Mouse (Mus musculus) embryonic facial prominence, embryonic 14.5 days (tissue): Measurements from ENCODE around the gene Pex5l. TPM values are rescaled to one million over a fixed set of nuclear protein-coding genes. Genes with fewer than 3 reads are reported as not detected.

Experiments used
- ATAC-seq: fragments of 200-750 bp; cut with Nextera tagmentation; 2 replicates; pipeline ENCODE4 v1.8.0; 2017; ENCODE audit warnings: low read depth, moderate number of reproducible peaks, moderate TSS enrichment
- DNase-seq: peaks from one replicate; pipeline ENCODE4 v3.0.0-alpha.2; 2015; ENCODE audit warnings: low spot score
- H3K27ac ChIP-seq: fragments of 300-500 bp; sonication (generic); replicated peaks from 2 replicates; pipeline ENCODE4 v1.5.1; 2014; ENCODE audit warnings: low read depth, mild to moderate bottlenecking, low read length, moderate library complexity
- H3K27me3 ChIP-seq: fragments of 300-500 bp; sonication (generic); replicated peaks from 2 replicates; pipeline ENCODE4 v1.6.1; 2014; ENCODE audit warnings: low read length; ENCODE audit not compliant: control insufficient read depth, insufficient read depth
- H3K36me3 ChIP-seq: fragments of 300-500 bp; sonication (generic); 2 replicates; pipeline ENCODE4 v1.6.1; 2014; ENCODE audit warnings: low read length, mixed read lengths; ENCODE audit not compliant: control insufficient read depth, insufficient read depth
- H3K4me1 ChIP-seq: fragments of 300-500 bp; sonication (generic); 2 replicates; pipeline ENCODE4 v1.6.1; 2014; ENCODE audit warnings: antibody characterized with exemption, low read length; ENCODE audit not compliant: control insufficient read depth, insufficient read depth
- H3K4me2 ChIP-seq: fragments of 300-500 bp; sonication (generic); 2 replicates; pipeline ENCODE4 v1.6.1; 2014; ENCODE audit warnings: low read depth, mild to moderate bottlenecking, low read length, moderate library complexity, mixed read lengths
- H3K4me3 ChIP-seq: fragments of 300-500 bp; sonication (generic); 2 replicates; pipeline ENCODE4 v1.5.1; 2014; ENCODE audit warnings: low read depth, mild to moderate bottlenecking, low read length
- H3K9ac ChIP-seq: fragments of 300-500 bp; sonication (generic); 2 replicates; pipeline ENCODE4 v1.6.1; 2014; ENCODE audit warnings: low read depth, mild to moderate bottlenecking, low read length, moderate library complexity, mixed read lengths
- H3K9me3 ChIP-seq: fragments of 300-500 bp; sonication (generic); 2 replicates; pipeline ENCODE4 v1.6.1; 2016; ENCODE audit warnings: low read length; ENCODE audit not compliant: control insufficient read depth
- WGBS: fragments of 180-500 bp; shearing (Covaris S2); extraction: QIAGEN DNeasy Blood & Tissue Kit; methylation state at CpG from one replicate; pipeline ENCODE4 v1.1.7; 2014; 5-methylcytosine and 5-hydroxymethylcytosine counted together
- polyA plus RNA-seq: library from polyadenylated mRNA; unstranded; fragments of >200 nt; fragmentation: Nextera tagmentation; extraction: Ambion mirVana; gene quantifications from 2 replicates; pipeline ENCODE4 v1.2.1, GENCODE M21; 2014

Pex5l gene
- polyA plus RNA-seq, 1 experiment from 2014 or later: 1.6 TPM

DNA sequence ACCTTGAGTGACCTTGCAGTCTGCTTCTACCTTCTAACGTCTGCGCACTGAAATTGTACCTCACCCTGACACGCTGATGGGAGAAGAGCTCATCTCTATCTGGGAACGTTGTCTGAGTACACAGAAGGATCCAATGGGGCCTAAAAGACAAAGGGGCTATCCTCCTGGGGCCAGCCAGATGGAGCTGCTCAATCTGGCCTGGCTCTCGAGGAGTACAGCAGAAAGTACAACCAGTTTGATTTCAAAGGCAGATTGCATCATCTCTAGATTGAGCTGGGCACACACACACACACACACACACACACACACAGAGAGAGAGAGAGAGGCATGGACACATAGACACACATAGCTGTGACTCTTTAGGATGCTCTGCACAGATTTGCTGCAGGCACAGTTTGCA, 94.7 kb downstream of the Pex5l start:
- no peak overlapping the region for H3K27ac ChIP-seq
- no peaks in the 10 kb centered on the region for H3K27me3 ChIP-seq
- no peak overlapping the region for H3K4me3 ChIP-seq
- DNase-seq: peak; percentile 4
- no peaks in the 10 kb centered on the region for H3K9me3 ChIP-seq
- 0 out of 2 replicates have a peak, but pooled peaks have one; percentile 37 for ATAC-seq
- WGBS: 49% methylated on average over 5 of the region's 5 CpGs
- no peaks in the 10 kb centered on the region for H3K4me1 ChIP-seq
- H3K9ac ChIP-seq: no peak overlapping the region
- H3K4me2 ChIP-seq: no peak overlapping the region
- no peaks in the 10 kb centered on the region for H3K36me3 ChIP-seq

DNA sequence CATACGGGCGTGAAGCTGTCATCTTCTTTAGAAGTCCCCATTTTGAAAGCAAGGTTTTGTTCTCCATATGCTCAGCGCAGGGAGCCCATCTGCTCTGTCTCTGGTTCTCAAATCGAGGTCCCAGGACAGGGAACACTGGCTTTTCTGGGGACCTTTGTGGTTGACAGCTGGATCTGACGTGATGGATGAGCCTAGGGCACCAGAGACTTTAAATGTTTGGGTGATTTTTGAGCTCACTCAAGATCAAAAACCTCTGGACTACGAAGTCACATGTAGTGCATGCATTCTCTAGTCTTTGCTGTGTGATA, 98.3 kb downstream of the Pex5l start:
- H3K27me3 ChIP-seq: no peaks in the 10 kb centered on the region
- no peaks in the 10 kb centered on the region for H3K4me1 ChIP-seq
- 77% methylated on average over 6 of the region's 6 CpGs for WGBS
- H3K27ac ChIP-seq: no peak overlapping the region
- H3K4me3 ChIP-seq: no peak overlapping the region
- DNase-seq: no peak
- H3K4me2 ChIP-seq: no peak overlapping the region
- no peak for ATAC-seq
- no peaks in the 10 kb centered on the region for H3K9me3 ChIP-seq
- no peak overlapping the region for H3K9ac ChIP-seq
- H3K36me3 ChIP-seq: no peaks in the 10 kb centered on the region

DNA sequence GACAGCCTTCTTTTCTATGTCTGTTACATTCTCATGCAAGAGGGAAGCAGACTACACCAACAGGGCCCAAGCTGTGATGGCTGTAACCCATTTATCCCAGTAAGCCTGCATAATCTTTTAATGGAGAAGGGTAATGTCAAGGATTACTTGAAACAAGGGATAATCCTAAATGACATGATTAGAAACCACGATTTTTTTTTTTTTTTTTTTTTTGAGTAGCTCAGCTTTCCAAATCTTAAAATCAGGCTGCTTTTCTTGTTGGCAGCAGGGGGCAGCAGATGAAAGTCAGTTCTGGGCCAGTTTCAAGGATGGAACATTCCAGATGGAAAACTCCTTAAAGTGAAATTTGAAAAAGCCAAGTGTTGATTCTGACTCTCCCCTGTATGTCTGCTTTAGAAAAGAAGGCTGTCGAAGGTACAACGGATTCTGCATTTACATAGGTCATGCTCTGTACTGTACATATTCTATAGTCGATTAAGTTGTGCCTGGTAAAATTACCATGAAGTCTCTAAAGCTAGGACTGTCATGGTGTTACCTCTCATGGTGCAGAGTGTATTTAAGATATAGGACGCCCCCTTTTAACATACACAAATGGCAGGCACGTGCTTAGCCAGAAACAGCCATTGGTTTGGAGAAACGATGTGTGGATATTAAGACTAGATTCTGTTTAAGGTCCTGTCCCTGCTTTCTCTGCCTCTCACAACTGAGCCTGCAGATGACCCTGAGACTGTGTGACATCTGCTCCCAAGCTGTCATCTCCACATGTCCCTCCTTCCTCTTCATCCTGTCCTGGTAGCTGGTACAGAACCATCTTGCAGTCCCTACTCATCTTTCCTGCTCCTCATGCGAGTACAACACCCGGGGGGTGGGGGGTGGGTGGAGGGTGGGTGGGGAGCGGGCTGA, 98.9 kb downstream of the Pex5l start:
- Histone ChIP-seq H3K4me3 (no peak overlapping the region), H3K36me3 (no peaks in the 10 kb centered on the region), H3K4me2 (no peak overlapping the region), H3K27me3 (no peaks in the 10 kb centered on the region), H3K27ac (no peak overlapping the region), H3K9me3 (no peaks in the 10 kb centered on the region), H3K9ac (no peak overlapping the region), H3K4me1 (no peaks in the 10 kb centered on the region)
- peak; percentile 38 for DNase-seq
- no peak for ATAC-seq
- 66% methylated on average over 10 of the region's 10 CpGs for WGBS

DNA sequence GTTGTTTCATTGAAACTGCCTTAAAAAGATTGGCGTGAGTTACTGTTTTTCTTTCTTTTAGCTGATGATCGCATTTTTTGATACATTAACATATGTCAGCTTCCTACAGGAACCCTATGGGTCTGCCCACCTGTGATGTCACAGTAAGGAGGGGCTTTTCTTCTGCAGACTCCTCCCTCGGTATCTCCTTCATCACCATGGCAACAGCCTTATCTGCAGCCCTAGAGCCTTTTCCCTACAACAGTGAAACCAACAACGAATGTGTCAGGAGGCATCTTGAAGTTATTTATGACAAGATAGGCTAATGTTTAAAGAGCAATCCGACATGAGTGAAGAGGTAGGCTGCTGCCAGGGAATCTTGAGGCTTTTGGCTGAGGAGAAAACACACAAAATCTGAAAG, 118.5 kb downstream of the Pex5l start:
- ATAC-seq (no peak), DNase-seq (no peak)
- H3K27ac ChIP-seq: no peak overlapping the region
- H3K4me2 ChIP-seq: no peak overlapping the region
- no peak overlapping the region for H3K9ac ChIP-seq
- no peaks in the 10 kb centered on the region for H3K4me1 ChIP-seq
- no peaks in the 10 kb centered on the region for H3K36me3 ChIP-seq
- WGBS: 61% methylated on average over 5 of the region's 5 CpGs
- no peak overlapping the region for H3K4me3 ChIP-seq
- H3K27me3 ChIP-seq: no peaks in the 10 kb centered on the region
- H3K9me3 ChIP-seq: no peaks in the 10 kb centered on the region

DNA sequence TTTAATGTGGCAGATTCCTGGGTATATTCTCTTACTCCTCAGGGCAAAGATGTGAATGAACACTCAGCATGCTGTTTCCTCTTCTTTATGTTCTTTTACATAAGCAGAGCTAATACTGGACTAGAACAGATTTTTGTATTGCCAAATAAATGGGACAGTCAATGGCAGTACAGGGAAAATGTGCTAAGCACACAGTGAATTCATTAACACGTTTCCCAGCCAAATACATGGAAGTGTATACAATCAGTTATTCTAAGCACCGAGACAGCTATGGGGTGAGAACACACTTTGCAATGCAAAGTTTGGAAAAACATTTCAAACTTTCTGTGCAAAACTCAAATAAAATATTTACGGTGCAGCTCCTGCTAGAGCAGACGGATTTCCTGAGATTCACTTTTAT, 139.1 kb downstream of the Pex5l start:
- Histone ChIP-seq H3K9me3 (no peaks in the 10 kb centered on the region), H3K27ac (no peak overlapping the region), H3K4me2 (no peak overlapping the region), H3K27me3 (no peaks in the 10 kb centered on the region), H3K4me3 (no peak overlapping the region), H3K9ac (no peak overlapping the region), H3K4me1 (no peaks in the 10 kb centered on the region), H3K36me3 (no peaks in the 10 kb centered on the region)
- ATAC-seq: no peak
- no peak for DNase-seq
- WGBS: 77% methylated on average over 4 of the region's 4 CpGs

DNA sequence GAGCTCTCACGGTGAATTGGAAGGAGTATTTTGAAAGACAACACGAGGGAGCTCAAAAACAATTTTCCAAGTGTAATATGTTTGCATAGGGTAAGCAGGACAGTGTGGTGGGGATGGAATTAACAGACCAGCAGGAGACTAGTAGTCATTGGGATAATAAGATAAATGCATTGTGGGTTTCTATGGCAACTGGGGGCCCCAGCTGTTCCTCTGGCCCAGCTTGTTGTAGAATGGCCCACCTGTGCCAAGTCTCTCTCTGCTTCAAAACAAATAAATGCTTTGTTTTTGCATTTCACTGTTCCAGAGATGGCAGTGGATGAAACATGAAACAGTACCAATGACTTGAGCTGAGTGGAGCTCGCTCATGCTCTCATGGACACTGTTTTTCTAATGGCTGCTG, 141.3 kb downstream of the Pex5l start:
- 73% methylated on average over 3 of the region's 3 CpGs for WGBS
- Histone ChIP-seq H3K4me3 (no peak overlapping the region), H3K27ac (no peak overlapping the region), H3K9me3 (no peaks in the 10 kb centered on the region), H3K9ac (no peak overlapping the region), H3K4me2 (no peak overlapping the region), H3K27me3 (no peaks in the 10 kb centered on the region), H3K36me3 (no peaks in the 10 kb centered on the region), H3K4me1 (no peaks in the 10 kb centered on the region)
- DNase-seq (no peak), ATAC-seq (no peak)

DNA sequence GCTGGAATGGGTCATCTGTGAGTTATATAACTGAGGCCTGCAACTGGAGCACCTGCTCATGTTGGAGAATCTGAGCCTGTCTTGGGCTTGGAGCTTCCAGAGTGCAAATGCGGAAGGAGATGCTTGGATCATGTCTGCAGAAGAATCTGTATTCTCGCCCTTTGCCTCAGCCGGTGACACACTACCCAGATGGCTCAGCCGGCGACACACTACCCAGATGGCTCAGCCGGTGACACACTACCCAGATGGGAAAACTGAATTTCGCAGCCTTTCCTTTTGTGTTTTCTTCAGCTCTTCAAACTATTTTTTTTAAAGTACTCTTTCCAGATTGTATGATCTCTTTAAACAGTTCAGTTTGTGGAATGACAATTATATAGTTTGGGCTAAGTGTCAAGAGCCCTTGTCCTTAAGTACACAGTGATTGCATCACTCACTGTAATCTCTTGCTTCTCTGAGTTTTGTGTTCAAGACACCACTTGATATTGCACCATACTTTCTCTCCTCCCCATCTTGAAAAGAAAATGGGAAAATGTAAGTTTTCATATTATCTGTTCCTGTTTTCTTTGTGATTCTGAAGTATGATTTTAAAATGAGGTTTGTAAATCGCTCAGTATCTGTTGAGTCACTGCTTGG, 142.5 kb downstream of the Pex5l start:
- Histone ChIP-seq H3K9me3 (no peaks in the 10 kb centered on the region), H3K4me2 (no peak overlapping the region), H3K27me3 (no peaks in the 10 kb centered on the region), H3K4me3 (no peak overlapping the region), H3K9ac (no peak overlapping the region), H3K27ac (no peak overlapping the region), H3K4me1 (no peaks in the 10 kb centered on the region), H3K36me3 (no peaks in the 10 kb centered on the region)
- ATAC-seq (no peak), DNase-seq (no peak)
- 86% methylated on average over 8 of the region's 8 CpGs for WGBS

DNA sequence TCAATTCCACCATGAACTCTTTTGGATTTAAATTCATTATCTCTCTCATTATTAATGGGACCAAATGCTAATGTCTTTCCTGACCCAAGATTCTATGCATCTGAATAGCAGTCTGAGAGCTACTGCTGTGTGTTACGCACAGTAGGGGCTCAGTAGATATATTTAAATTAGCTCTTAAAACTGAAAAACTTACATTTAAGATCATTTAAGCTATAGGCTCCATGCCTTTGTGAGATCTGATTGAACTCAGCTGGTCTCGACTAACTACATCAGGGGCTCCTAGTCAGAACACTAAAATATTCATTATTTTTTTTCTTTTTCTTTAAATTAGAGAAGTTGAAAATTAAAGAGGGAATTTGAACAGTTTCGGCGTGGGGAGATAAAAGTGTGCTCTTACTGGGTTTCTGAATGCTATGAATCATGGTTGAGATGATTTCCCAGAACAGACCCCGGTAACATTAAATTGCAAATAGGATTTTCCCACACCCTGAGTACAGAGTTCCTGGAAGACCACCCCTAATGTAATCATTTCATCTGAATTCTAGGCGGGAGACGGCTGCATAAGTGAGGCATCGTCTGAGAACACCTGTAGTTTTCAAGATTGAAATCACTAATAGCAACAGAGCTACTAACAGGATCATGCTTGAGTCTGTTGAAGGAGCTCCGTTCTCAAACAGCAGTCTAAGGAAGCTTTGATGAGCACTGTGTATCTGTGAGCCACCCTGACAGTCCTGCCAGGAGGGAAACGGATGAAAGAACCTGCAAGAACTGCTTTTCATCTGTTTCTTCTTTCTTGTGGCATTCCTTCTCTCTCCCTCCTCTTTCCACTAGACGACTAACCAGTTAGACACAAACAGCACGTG, 151.1 kb downstream of the Pex5l start:
- Histone ChIP-seq H3K9ac (no peak overlapping the region), H3K4me2 (no peak overlapping the region), H3K27me3 (no peaks in the 10 kb centered on the region), H3K9me3 (no peaks in the 10 kb centered on the region), H3K4me3 (no peak overlapping the region), H3K36me3 (no peaks in the 10 kb centered on the region), H3K4me1 (no peaks in the 10 kb centered on the region), H3K27ac (no peak overlapping the region)
- 69% methylated on average over 12 of the region's 12 CpGs for WGBS
- DNase-seq (no peak), ATAC-seq (no peak)
